Mouse (Mus musculus) brain, embryonic 14.5 days (tissue): ENCODE measurements at regions not wholly inside any gene's neighbourhood (a gene's known extent, or its start where the extent isn't known, plus 50 kb on each side); places are given as distances from the start of the nearest gene placed in this dataset.

Source experiments
- DNase-seq: peaks from one replicate; pipeline ENCODE4 v3.0.0-alpha.2; 2011; ENCODE audit warnings: low read depth
- CTCF ChIP-seq: fragments of 200-500 bp; IDR thresholded peaks from 2 replicates; pipeline ENCODE4 v1.5.1; 2012; ENCODE audit warnings: inconsistent platforms, mild to moderate bottlenecking, moderate library complexity, borderline replicate concordance; ENCODE audit not compliant: insufficient read depth, insufficient read length; ENCODE audit errors: extremely low read depth
- POLR2A ChIP-seq: fragments of 200-500 bp; IDR thresholded peaks from 2 replicates; pipeline ENCODE4 v1.6.1; 2012; ENCODE audit warnings: mild to moderate bottlenecking, inconsistent platforms, borderline replicate concordance; ENCODE audit not compliant: poor library complexity, insufficient read depth, insufficient read length, severe bottlenecking; ENCODE audit errors: extremely low read depth

GRCm38 (mm10) chr12:18606126-18606525, 91.8 kb downstream of the 5730507C01Rik start:
- peak; percentile 27 for DNase-seq

GRCm38 (mm10) chr12:18609835-18610234, 95.5 kb downstream of the 5730507C01Rik start:
- peak; percentile 90 for DNase-seq
- TF ChIP-seq POLR2A (peak; percentile 21; the same call in 1 of the 2 replicates), CTCF (no peak)

GRCm38 (mm10) chr12:18610581-18610980, 96.3 kb downstream of the 5730507C01Rik start:
- peak; percentile 1 for DNase-seq
